Comparison of ENCODE assay signal across 17 mouse cellular contexts in genomic region chr17:62672068-62672467, GRCm38 (mm10).
"Had no signal": no experiment of that assay in that cellular context is flagged by ENCODE, and none has a peak within 500 bp of the region (broad histone marks: within the 10 kb centered on the region; RNA-seq: fewer than 3 reads in every experiment).

No protein-coding gene starts in this region.

- H3K4me1 ChIP-seq: liver, embryonic 15.5 days; megakaryocyte, embryonic 14.5 days; neural tube, embryonic 12.5 days; stomach, embryonic 15.5 days had no signal

- H3K27ac ChIP-seq: liver, embryonic 15.5 days; lung, embryonic 15.5 days; macrophage; midbrain, embryonic 13.5 days; midbrain, embryonic 15.5 days; neural tube, embryonic 12.5 days; stomach, embryonic 15.5 days; stomach, postnatal 0 days had no signal

- DNase-seq: liver, postnatal 0 days; lung, adult 2 months; lung, postnatal 14 days; lung, postnatal 36 days; right cerebral cortex, postnatal 14 days; thymus, adult 2 months; thymus, postnatal 25 days; thymus, postnatal 4 days had no signal

- H3K4me3 ChIP-seq: liver, embryonic 15.5 days; lung, embryonic 15.5 days; megakaryocyte, embryonic 14.5 days; midbrain, embryonic 13.5 days; midbrain, embryonic 15.5 days; neural tube, embryonic 12.5 days; stomach, embryonic 15.5 days had no signal
